Mouse (Mus musculus): Measurements from ENCODE around the gene Gm26727. TPM values are rescaled to one million over a fixed set of nuclear protein-coding genes. Genes with fewer than 3 reads are reported as not detected.
"Not testable (repeated sequence)": the region's sequence is repeated elsewhere in the genome, so short reads cannot be mapped to it uniquely, and the experiment has no call there.

Gm26727 gene
- polyA plus RNA-seq (2015; fragmentation: Nextera tagmentation; extraction: Ambion mirVana), result not detected in 2 replicates

DNA sequence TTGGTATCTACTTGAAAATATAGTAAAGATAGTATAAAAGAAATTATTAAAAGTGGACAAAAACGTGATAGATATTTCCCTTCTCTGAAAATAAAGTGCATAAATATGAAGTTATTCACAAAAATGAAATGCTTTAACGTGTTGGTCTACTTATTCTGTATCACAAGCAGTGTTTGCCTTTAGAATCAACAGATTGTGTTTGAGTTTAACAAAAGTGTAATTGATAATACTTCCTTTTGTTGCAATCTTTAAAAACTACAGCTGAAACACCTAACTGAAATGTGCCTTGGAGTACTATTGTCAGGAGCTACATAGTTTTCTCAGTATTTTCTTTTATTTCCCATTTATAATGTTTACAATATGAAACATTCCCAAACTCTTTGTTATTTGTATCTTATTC lies at the start of gene Gm26727:
Gene Gm26727, minus strand, starts transcription at position 101 of the 400 bp plus-strand sequence.
- no peak within 1 kb of the TSS for H3K27ac ChIP-seq (replicated peaks)
- no peak within 1 kb of the TSS for H3K4me3 ChIP-seq (replicated peaks)
- H3K9ac ChIP-seq, result no peak within 1 kb of the TSS
- no peaks in the 10 kb centered on the region for H3K4me1 ChIP-seq
- H3K4me2 ChIP-seq (replicated peaks), result no peak within 1 kb of the TSS
- ATAC-seq (ENCODE audit: insufficient number of reproducible peaks, low FRiP score, low TSS enrichment, low read depth), result no peak
- H3K36me3 ChIP-seq, result no peaks in the 10 kb centered on the region
- 57% methylated on average over 2 of the region's 2 CpGs for WGBS
- H3K9me3 ChIP-seq (replicated peaks), result no peaks in the 10 kb centered on the region
- H3K27me3 ChIP-seq, result no peaks in the 10 kb centered on the region

GRCm38 (mm10) chr2:67481051-67481450 lies 48.1 kb upstream of the Gm26727 start:
- Histone ChIP-seq H3K27ac (replicated peaks) (no peak overlapping the region), H3K4me2 (replicated peaks) (no peak overlapping the region), H3K4me1 (no peaks in the 10 kb centered on the region), H3K9me3 (replicated peaks) (no peaks in the 10 kb centered on the region), H3K27me3 (no peaks in the 10 kb centered on the region), H3K4me3 (replicated peaks) (no peak overlapping the region), H3K36me3 (no peaks in the 10 kb centered on the region), H3K9ac (no peak overlapping the region)
- WGBS, result 60% methylated on average over 3 of the region's 3 CpGs
- no peak for ATAC-seq (ENCODE audit: insufficient number of reproducible peaks, low FRiP score, low TSS enrichment, low read depth)

DNA sequence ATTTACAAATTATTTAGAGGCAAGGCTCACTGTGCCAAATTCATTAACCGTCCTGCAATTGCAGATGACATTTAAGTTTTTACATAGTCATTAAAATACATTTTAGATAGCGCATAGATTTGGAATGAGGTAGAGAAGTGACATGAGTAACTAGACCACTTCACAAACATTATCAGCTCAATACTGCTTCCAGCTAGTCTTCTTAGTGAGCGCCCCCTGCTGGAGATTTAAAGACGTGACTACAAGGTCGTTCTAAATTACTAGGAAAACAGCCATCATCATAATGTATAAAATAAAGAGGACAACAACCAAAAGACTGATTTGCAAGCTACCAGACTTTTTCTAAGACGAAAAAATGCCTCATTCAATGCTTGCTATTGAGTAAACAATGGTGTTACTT lies 44.8 kb upstream of the Gm26727 start:
- no peak overlapping the region for H3K4me3 ChIP-seq (replicated peaks)
- H3K9ac ChIP-seq, result no peak overlapping the region
- no peaks in the 10 kb centered on the region for H3K4me1 ChIP-seq
- H3K27me3 ChIP-seq, result no peaks in the 10 kb centered on the region
- no peak overlapping the region for H3K4me2 ChIP-seq (replicated peaks)
- no peaks in the 10 kb centered on the region for H3K36me3 ChIP-seq
- 16% methylated on average over 6 of the region's 6 CpGs for WGBS
- no peak for ATAC-seq (ENCODE audit: insufficient number of reproducible peaks, low FRiP score, low TSS enrichment, low read depth)
- H3K9me3 ChIP-seq (replicated peaks), result no peaks in the 10 kb centered on the region
- no peak overlapping the region for H3K27ac ChIP-seq (replicated peaks)

- not testable (repeated sequence) for H3K4me3 ChIP-seq (replicated peaks); H3K36me3 ChIP-seq; H3K4me2 ChIP-seq (replicated peaks); H3K9me3 ChIP-seq (replicated peaks); H3K4me1 ChIP-seq; H3K9ac ChIP-seq; H3K27ac ChIP-seq (replicated peaks); H3K27me3 ChIP-seq; ATAC-seq (ENCODE audit: insufficient number of reproducible peaks, low FRiP score, low TSS enrichment, low read depth)
- WGBS, result 79% methylated on average over 5 of the region's 5 CpGs
Observed at GRCm38 (mm10) chr2:67470030-67470429, 37.0 kb upstream of the Gm26727 start.

DNA sequence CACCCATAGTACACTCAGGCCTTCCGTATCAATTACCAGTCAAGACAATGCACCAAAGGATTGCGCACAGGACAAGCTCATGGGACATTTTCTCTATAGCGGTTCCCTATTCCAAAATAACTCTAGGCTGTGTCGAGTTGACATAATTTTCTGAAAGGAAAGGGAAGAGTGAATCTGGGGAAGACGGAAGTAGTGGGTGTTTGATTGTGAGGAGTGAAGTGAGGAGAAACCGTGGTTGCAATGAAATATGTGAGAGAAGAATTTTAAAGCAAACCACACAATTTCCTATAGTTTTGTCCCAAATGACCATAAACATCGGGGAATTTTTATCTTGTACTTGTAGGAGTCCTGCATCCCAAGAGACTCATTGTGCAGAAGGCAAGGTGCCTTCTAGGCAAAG lies 34.1 kb upstream of the Gm26727 start:
- Histone ChIP-seq H3K27me3 (no peaks in the 10 kb centered on the region), H3K36me3 (no peaks in the 10 kb centered on the region), H3K9ac (no peak overlapping the region), H3K4me3 (replicated peaks) (no peak overlapping the region), H3K9me3 (replicated peaks) (no peaks in the 10 kb centered on the region), H3K27ac (replicated peaks) (no peak overlapping the region), H3K4me1 (no peaks in the 10 kb centered on the region), H3K4me2 (replicated peaks) (no peak overlapping the region)
- whole genome bisulfite sequencing, result 86% methylated on average over 7 of the region's 7 CpGs
- ATAC-seq (ENCODE audit: insufficient number of reproducible peaks, low FRiP score, low TSS enrichment, low read depth), result no peak

DNA sequence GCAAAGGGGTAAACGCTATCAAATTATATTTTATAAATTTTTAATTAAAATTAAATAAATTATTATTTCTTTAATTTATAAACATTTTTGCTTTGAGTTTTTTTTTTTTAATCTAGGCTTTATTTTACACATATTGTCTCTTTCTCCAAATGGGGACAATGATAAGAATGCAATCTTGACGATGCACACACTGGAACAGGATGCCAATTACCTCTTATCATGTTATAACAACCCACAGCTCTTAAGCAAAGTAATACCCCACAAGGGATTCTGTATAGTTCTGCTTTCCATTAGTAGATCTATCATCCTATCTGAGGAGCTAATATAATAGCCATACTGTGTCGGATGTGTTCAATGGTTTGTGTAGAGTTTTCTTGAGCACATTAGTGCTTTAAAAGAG lies 27.9 kb upstream of the Gm26727 start:
- 52% methylated on average over 3 of the region's 3 CpGs for whole genome bisulfite sequencing
- H3K4me2 ChIP-seq (replicated peaks), result no peak overlapping the region
- H3K36me3 ChIP-seq, result no peaks in the 10 kb centered on the region
- no peak overlapping the region for H3K4me3 ChIP-seq (replicated peaks)
- no peak overlapping the region for H3K27ac ChIP-seq (replicated peaks)
- H3K9me3 ChIP-seq (replicated peaks), result no peaks in the 10 kb centered on the region
- no peaks in the 10 kb centered on the region for H3K27me3 ChIP-seq
- H3K9ac ChIP-seq, result no peak overlapping the region
- no peak for ATAC-seq (ENCODE audit: insufficient number of reproducible peaks, low FRiP score, low TSS enrichment, low read depth)
- H3K4me1 ChIP-seq, result no peaks in the 10 kb centered on the region

DNA sequence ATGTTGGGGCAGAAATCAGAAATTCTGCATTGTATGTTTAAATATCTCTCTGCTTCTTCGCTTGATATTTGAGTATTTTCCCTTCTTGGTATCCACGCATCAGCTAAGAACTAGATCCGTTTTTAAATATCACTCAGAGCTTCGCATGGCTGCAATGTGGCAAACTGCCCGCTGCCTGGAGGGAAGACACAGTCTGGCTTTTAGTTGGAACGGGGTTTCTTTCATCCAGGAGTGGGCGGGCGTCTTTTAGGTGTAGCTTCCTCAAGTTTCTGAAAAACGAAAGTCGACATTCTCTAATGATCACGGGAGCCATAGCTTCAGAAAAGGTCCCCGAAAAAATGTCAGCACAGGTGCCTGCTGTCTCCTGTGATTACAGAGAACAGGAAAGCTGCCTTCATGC lies 14.2 kb upstream of the Gm26727 start:
- Histone ChIP-seq H3K9ac (no peak overlapping the region), H3K36me3 (no peaks in the 10 kb centered on the region), H3K4me2 (replicated peaks) (peak overlapping the region; percentile 36), H3K27ac (replicated peaks) (no peak overlapping the region), H3K27me3 (no peaks in the 10 kb centered on the region), H3K4me3 (replicated peaks) (peak overlapping the region; percentile 23), H3K4me1 (no peaks in the 10 kb centered on the region), H3K9me3 (replicated peaks) (no peaks in the 10 kb centered on the region)
- 33% methylated on average over 12 of the region's 12 CpGs for WGBS
- ATAC-seq (ENCODE audit: insufficient number of reproducible peaks, low FRiP score, low TSS enrichment, low read depth), result no peak

GRCm38 (mm10) chr2:67446772-67447171 lies 13.8 kb upstream of the Gm26727 start:
- ATAC-seq (ENCODE audit: insufficient number of reproducible peaks, low FRiP score, low TSS enrichment, low read depth), result no peak
- Histone ChIP-seq H3K36me3 (no peaks in the 10 kb centered on the region), H3K4me2 (replicated peaks) (no peak overlapping the region), H3K27ac (replicated peaks) (no peak overlapping the region), H3K9me3 (replicated peaks) (no peaks in the 10 kb centered on the region), H3K4me1 (no peaks in the 10 kb centered on the region), H3K4me3 (replicated peaks) (no peak overlapping the region), H3K27me3 (no peaks in the 10 kb centered on the region), H3K9ac (no peak overlapping the region)
- 65% methylated on average over 1 of the region's 1 CpGs for WGBS

DNA sequence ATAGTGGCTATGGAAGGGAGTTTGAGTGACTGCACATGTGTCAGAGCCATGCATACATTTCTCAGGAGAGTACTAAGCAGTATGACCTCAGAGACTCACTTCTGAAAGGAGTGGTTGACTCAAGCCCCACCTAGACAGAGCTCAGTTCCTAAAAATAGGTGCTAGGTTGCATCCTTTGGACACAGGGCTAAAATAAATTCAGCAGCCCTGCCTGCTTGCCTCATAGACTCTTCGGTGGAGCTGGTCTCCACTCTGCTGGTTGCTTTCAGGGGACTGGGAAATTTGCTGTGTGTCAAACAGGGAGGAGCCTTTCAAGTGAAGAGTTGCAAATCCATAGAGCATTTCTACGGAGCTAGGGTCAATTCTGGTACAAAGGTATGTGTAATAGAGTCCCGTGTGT lies 12.8 kb upstream of the Gm26727 start, which contains the start of gene Xirp2:
Gene Xirp2, plus strand, starts transcription at position 223 of the 400 bp plus-strand sequence.
- Histone ChIP-seq H3K36me3 (no peaks in the 10 kb centered on the region), H3K9ac (no peak within 1 kb of the TSS), H3K27ac (replicated peaks) (no peak within 1 kb of the TSS), H3K4me2 (replicated peaks) (no peak within 1 kb of the TSS), H3K27me3 (no peaks in the 10 kb centered on the region), H3K4me1 (no peaks in the 10 kb centered on the region), H3K9me3 (replicated peaks) (no peaks in the 10 kb centered on the region), H3K4me3 (replicated peaks) (no peak within 1 kb of the TSS)
- 70% methylated on average over 3 of the region's 3 CpGs for WGBS
- ATAC-seq (ENCODE audit: insufficient number of reproducible peaks, low FRiP score, low TSS enrichment, low read depth), result no peak

GRCm38 (mm10) chr2:67438309-67438708 lies 5.3 kb upstream of the Gm26727 start:
- no peaks in the 10 kb centered on the region for H3K4me1 ChIP-seq
- no peak overlapping the region for H3K4me3 ChIP-seq (replicated peaks)
- H3K9ac ChIP-seq, result no peak overlapping the region
- 85% methylated on average over 8 of the region's 8 CpGs for WGBS
- H3K36me3 ChIP-seq, result no peaks in the 10 kb centered on the region
- no peak overlapping the region for H3K27ac ChIP-seq (replicated peaks)
- no peak for ATAC-seq (ENCODE audit: insufficient number of reproducible peaks, low FRiP score, low TSS enrichment, low read depth)
- H3K4me2 ChIP-seq (replicated peaks), result no peak overlapping the region
- no peaks in the 10 kb centered on the region for H3K27me3 ChIP-seq
- H3K9me3 ChIP-seq (replicated peaks), result no peaks in the 10 kb centered on the region

- Histone ChIP-seq H3K4me2 (replicated peaks) (no peak overlapping the region), H3K27ac (replicated peaks) (no peak overlapping the region), H3K27me3 (no peaks in the 10 kb centered on the region), H3K4me3 (replicated peaks) (no peak overlapping the region), H3K4me1 (no peaks in the 10 kb centered on the region), H3K9me3 (replicated peaks) (no peaks in the 10 kb centered on the region), H3K36me3 (no peaks in the 10 kb centered on the region), H3K9ac (no peak overlapping the region)
- ATAC-seq (ENCODE audit: insufficient number of reproducible peaks, low FRiP score, low TSS enrichment, low read depth), result no peak
- 88% methylated on average over 1 of the region's 1 CpGs for WGBS
Observed at GRCm38 (mm10) chr2:67422799-67423198, 10.2 kb downstream of the Gm26727 start.

- H3K9ac ChIP-seq, result no peak overlapping the region
- H3K36me3 ChIP-seq, result no peaks in the 10 kb centered on the region
- no peak for ATAC-seq (ENCODE audit: insufficient number of reproducible peaks, low FRiP score, low TSS enrichment, low read depth)
- no peak overlapping the region for H3K27ac ChIP-seq (replicated peaks)
- H3K4me1 ChIP-seq, result no peaks in the 10 kb centered on the region
- H3K4me2 ChIP-seq (replicated peaks), result no peak overlapping the region
- H3K27me3 ChIP-seq, result no peaks in the 10 kb centered on the region
- no peak overlapping the region for H3K4me3 ChIP-seq (replicated peaks)
- H3K9me3 ChIP-seq (replicated peaks), result no peaks in the 10 kb centered on the region
Observed at GRCm38 (mm10) chr2:67420853-67421252, 12.1 kb downstream of the Gm26727 start.
